Mouse (Mus musculus) fat pad, adult 2 months (tissue): ENCODE results near the gene Rnf185.

Experiments used
- DNase-seq: peaks from one replicate; pipeline ENCODE4 v3.0.0-alpha.2; 2011; ENCODE audit warnings: low read depth, low spot score; ENCODE audit errors: extremely low read depth

Gene Rnf185

GRCm38 (mm10) chr11:3396562-3396961 lies 55.6 kb downstream of the Rnf185 start:
- no peak for DNase-seq

- no peak for DNase-seq
These were observed 56.1 kb downstream of the Rnf185 start for GRCm38 (mm10) chr11:3396091-3396490.

DNA sequence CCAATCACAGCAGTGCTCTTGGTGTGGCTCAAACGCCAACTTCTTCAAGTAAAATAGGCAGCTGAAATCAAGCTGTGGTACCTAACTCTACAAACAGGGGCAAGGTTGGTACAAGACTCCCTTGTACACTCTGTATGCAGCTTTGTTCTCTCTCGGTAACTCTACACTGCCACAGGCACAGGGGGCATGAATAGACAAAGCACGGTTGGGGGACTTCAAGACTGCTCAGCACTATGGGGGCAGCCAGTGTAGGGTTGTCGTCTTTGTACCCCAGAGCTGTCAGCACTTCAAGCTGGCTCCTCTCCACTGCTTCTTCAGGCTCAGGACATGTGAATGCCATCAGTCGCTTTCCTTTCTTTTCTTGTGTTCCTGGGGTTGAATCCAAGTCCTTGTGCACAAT lies 57.6 kb downstream of the Rnf185 start:
- no peak for DNase-seq

GRCm38 (mm10) chr11:3392526-3392925 lies 59.6 kb downstream of the Rnf185 start:
- no peak for DNase-seq

GRCm38 (mm10) chr11:3390789-3391188 lies 61.4 kb downstream of the Rnf185 start:
- no peak for DNase-seq

DNA sequence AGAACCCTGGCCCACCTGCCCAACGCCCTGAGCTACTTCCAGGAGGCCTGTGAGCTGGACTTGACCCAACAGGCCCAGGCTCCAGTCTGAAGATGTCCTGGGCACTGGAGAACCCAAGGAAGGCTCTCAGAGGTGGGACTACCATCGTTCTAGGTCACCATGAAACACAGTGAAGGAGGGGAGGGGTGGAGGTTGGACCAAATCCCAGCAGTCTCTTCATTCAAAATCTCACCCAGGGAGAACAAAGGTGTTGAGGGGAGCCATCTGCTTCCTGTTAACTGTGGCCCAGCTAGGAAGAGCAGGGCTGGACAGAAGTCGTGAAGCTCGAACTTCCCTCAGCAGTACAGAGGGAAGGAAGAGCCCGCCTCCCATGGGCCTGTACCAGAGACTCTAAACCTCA lies 62.2 kb downstream of the Rnf185 start:
- no peak for DNase-seq

DNA sequence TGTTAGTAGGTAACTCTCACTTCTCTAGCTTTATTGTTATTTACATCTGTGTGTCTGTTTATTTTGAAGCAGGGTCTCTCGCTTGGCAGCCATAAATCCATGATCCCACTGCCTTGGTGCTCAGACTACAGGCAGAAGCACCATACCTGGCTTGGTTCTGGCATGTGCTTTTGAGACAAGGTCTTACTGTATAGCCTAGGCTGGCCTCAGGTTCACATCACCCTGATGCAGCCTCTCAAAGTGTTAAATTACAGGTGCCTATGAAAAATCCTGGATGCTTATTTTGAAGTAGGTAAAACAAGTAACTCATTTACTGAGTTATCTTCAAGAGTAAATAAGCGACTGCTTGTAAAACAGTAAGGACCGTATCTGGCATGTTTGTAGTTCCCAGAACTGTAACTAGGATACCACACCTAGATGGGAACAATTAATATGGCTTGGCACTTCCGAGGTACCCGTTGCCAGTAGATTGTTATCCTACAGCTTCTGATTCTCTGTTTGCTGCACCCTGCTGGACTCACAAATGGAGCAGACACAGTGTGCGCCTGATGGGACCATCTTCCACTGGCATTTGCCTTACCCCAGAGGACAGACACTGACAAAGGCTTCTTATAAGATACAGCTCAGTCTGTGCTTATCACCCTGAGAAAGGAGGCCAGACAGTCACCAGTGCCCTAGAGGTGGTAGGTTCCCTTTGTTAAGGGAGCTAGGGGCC lies 64.5 kb downstream of the Rnf185 start:
- DNase-seq: no peak

DNA sequence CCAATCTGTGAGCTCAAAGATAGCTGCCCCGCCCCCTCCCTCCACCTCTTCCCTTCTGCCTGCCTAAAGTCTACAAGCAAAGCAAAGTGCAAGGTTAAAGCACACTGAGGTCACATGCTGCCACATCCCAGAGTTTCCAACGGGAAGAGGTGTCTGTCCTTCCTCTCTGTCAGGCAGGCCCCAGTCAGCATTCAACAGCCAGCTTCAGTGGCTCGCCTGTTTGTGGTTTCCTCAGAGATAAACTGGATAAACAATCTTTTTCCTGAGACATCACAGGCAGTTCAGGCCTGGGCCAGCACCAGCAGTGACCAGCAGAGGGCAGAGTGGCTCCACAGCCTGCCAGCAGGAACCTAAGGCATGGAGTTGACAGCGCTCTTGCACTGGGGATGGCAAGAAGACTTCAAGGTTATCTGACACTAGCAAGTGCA lies 65.2 kb downstream of the Rnf185 start:
- DNase-seq: no peak

- no peak for DNase-seq
These were observed 69.3 kb downstream of the Rnf185 start for GRCm38 (mm10) chr11:3382602-3383594.

DNA sequence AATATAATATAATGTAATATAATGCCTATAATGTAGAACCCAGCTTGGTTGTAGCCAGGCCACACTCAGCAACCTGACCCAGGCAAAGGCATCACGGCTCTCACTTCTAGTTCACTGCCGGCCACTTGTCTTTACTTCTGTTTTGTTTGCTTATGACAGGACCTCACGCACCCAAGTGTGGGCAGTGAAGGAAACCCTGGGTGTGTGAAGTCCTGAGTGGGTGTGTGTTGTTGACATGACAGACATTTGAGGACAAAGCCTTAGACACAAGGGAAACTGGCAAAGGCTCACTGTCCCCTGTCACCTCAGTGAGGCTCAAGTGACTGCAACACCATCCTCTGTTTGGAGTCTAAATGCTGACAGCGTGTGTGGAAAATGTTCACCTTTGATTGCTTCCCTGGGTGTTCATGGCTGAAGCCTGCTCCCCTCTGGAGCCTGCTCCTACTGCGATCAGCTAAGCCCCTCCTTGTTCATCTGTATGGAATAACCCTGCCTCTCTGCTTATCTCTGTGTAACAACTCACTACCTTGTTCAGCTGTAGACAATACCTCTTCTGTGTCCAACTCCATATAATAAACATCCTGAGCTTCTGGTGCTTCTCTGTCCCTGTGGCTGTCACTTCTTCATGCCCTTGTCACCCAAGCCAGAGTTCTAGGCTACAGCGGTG lies 70.9 kb downstream of the Rnf185 start:
- no peak for DNase-seq

DNA sequence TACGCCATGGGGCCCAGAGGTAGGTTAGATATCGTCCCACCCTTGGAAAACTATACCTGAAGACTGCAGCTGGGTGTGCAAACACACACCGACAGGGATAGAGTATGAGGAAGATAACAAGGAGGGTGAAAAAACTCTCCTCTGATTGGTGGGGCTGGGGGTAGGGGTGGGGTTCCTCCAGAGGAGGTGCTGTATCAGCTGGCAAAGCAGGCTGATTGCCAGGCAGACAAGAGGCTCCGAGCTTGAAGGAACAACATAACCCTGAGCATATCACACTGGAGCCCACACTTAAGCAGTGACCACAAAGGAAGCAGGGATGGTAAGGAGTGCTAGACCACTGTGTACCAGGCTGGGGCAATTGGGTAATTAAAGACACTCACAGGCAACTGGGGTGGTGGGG lies 72.7 kb downstream of the Rnf185 start:
- no peak for DNase-seq

GRCm38 (mm10) chr11:3374741-3375140 lies 77.4 kb downstream of the Rnf185 start:
- DNase-seq: no peak

- DNase-seq: no peak
These were observed 77.9 kb downstream of the Rnf185 start for GRCm38 (mm10) chr11:3374293-3374645.

DNA sequence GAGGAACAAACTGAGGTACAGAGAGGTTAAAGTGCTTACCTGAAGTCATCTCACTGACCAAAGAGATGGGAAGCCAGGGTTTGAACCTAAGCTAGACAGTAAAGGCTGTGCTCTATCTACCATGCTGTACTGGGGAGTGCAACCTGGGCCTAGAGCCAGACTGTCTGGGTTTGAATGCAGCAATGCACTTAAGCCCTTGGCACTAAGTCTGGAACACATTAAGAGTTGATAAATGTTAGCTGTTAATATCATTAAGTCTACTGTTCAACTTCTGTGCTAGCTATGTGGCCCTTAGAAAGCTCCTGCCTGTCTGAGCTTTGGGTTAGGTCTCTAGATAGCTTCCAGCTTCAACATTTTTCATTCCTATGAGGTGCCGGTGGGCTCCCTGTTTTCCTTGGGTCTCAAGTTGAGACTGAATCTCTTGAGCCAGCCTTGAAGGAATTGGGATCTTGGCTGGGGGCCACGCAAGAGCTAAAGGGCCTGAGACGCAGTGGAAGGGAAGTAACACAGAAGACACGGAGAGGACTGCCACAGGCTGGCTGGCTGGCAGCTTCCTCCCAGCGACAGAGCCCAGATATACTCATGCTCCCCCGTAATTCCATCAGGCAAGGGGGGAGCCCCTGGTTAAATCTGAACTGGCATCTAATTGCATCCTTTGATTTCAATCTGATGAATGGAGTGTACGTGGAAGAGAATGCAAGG lies 78.4 kb downstream of the Rnf185 start:
- DNase-seq: no peak

DNA sequence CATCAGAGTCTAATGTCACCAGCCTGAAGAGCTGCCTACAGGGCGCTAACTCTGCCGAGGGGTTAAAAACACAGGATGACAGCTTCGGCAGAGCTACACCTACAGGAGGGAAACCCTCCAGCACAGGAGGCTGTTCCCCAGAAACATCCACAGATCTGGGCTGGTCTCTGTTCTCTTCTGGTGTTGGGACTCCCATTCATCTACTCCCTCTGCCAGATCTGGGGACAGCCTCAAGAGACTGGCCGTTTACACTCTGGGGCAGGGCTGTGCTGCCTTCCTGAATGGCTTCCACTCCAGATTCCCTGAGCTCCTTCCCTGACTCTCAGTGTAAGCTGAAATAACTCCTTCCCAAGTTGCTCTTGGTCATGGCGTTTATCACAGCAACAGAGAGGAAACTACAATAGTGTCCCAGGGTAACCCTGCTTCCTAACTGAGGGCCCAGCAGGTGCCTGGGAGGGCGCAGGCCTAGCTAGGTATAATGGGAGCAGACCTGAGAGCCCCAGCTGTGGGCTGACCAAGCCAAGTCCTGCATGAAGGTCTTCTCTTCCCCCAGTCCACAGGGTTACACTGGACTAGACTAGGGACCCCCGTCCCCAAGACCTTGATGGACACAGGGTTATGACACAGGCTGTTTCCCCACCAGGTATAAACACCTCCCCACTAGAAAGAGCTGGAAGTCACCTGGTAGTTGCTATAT lies 80.4 kb downstream of the Rnf185 start:
- DNase-seq: no peak

GRCm38 (mm10) chr11:3370928-3371598 lies 81.1 kb downstream of the Rnf185 start:
- DNase-seq: peak; percentile 76

DNA sequence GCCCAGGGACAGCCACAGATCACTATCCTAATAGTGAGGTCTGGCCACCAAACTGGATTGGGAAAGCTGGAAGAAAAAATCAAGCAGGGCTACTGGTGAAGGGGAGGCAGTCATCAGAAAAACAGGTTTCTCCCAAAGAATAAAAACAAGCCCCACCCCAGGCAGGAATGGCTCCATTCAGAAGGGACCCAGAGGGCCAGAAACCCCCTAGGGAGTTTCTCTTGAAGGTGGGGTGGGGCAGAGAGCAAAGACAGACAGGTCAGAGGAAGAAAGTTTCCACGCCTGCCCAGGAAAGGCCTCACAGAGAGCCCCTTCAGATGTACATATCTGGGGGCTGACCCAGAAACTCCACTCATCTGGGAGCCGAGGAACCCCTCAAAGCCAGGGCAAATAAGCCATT lies 82.0 kb downstream of the Rnf185 start:
- DNase-seq: no peak

DNA sequence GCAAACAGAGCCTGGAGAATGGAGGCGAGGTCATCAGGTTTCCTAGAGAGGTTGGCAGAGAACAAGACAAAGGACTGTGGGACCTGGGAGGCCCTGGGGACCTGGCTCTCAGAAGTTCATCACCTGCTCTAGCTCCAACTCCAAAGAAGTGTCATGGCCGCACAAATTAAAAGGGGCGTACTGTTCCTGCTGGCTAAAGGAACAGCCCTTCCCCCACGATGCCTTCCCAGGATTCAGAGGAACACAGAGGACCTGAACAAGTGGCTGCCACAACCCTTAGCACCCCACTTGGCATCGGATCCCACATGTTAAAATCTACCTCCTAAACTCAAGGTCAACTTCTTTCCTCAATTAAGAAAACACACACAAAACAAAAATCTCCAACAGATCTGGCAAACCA lies 82.7 kb downstream of the Rnf185 start:
- no peak for DNase-seq

DNA sequence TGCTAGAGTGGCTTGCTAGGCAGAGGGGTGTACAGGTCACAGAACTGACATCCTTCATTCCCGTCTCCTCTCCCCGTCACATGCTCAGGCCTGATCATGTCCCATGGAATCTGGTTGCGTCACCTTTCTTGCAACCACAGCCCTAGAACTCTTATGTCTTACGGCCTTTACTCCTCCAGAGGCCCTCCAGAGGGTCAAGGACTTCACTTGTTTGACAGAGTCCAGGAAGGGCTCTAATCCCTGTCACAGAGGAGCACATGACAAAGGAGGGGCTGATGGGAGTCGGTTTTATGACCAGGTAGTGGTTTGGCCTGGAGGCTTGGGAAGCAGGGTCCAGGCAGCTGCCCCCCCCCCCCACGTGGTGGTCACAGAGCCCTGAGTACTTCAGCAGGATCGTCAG lies 83.2 kb downstream of the Rnf185 start:
- no peak for DNase-seq

DNA sequence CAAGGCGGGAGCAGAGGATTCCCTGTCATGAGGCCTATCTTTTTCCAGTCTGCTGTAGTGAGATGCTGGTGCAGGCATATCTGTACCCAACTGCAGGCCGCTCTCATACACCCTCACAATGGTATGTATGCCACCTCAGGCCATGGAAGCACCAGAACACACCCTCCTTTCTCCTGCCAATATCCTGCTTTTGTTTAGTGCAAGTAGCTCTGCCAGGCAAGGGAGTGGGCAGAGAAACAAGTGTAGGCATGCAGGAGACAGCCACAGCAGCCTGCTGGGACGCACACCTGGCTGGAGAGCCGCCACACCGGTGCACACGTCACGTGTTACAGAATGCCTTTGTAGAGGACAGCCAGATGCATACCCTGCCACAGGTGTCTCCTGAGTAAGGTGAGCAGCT lies 85.8 kb downstream of the Rnf185 start:
- DNase-seq: peak; percentile 90
